Mouse (Mus musculus) CH12.LX (cell line): Measurements from ENCODE around the gene Hoxd1. TPM values are rescaled to one million over a fixed set of nuclear protein-coding genes. Genes with fewer than 3 reads are reported as not detected.

ENCODE experiments used
- DNase-seq: peaks from one replicate; pipeline ENCODE4 v3.0.0-alpha.2; 2013; ENCODE audit errors: extremely low read depth
- H3K27ac ChIP-seq: 2 replicates; pipeline ENCODE4 v1.5.1; 2012; ENCODE audit warnings: low read depth, mild to moderate bottlenecking, control low read depth, moderate library complexity; ENCODE audit not compliant: insufficient read depth
- H3K27me3 ChIP-seq: replicated peaks from 2 replicates; pipeline ENCODE3; 2012; ENCODE audit warnings: inconsistent platforms
- H3K36me3 ChIP-seq, 2 experiments: replicated peaks in 1 of 2; 2 replicates each; pipeline versions ENCODE3 to v1.6.1; 2012; ENCODE audit warnings: inconsistent platforms in 1 of 2, low read length in 1 of 2, mild to moderate bottlenecking in 1 of 2, mixed read lengths in 1 of 2, moderate library complexity in 1 of 2; ENCODE audit not compliant: control insufficient read depth in 1 of 2, insufficient read depth in 1 of 2
- H3K4me1 ChIP-seq, 2 experiments: 2 replicates each; pipeline ENCODE4 v1.6.1; 2012; ENCODE audit warnings: inconsistent platforms in 1 of 2, moderate library complexity in 1 of 2; ENCODE audit not compliant: insufficient read depth in 2 of 2, control insufficient read depth in 1 of 2
- H3K4me2 ChIP-seq: 2 replicates; pipeline ENCODE4 v1.6.1; 2012; ENCODE audit warnings: low read depth, mild to moderate bottlenecking, control low read depth; ENCODE audit not compliant: poor library complexity, insufficient read depth, severe bottlenecking
- H3K4me3 ChIP-seq, 3 experiments: fragments of 150-350 bp in 1 of 3; sonication (generic) in 1 of 3; replicated peaks in 1 of 3; 2 replicates each; pipeline versions ENCODE3 to v1.5.1; 2011 to 2012; ENCODE audit warnings: low read depth in 2 of 3, low read length in 2 of 3, mild to moderate bottlenecking in 2 of 3, moderate library complexity in 2 of 3, control low read depth in 1 of 3, improper control_type of control experiment in 1 of 3, inconsistent platforms in 1 of 3, mixed read lengths in 1 of 3; ENCODE audit not compliant: poor library complexity in 1 of 3
- H3K79me2 ChIP-seq: replicated peaks from 2 replicates; pipeline ENCODE4 v1.6.1; 2012; ENCODE audit warnings: mild to moderate bottlenecking, moderate library complexity; ENCODE audit not compliant: control insufficient read depth, poor library complexity, insufficient read depth, severe bottlenecking; ENCODE audit errors: extremely low read depth
- H3K9ac ChIP-seq: 2 replicates; pipeline ENCODE4 v1.6.1; 2012; ENCODE audit warnings: low read depth, mild to moderate bottlenecking, control low read depth, moderate library complexity; ENCODE audit not compliant: insufficient read depth
- H3K9me3 ChIP-seq: replicated peaks from 2 replicates; pipeline ENCODE3; 2012; ENCODE audit warnings: low read length, inconsistent platforms, mixed read lengths
- BHLHE40 ChIP-seq: IDR thresholded peaks from 2 replicates; pipeline ENCODE4 v1.6.1; 2011; ENCODE audit warnings: mild to moderate bottlenecking, low read depth, low read length, improper control_type of control experiment
- CHD2 ChIP-seq: IDR thresholded peaks from 2 replicates; pipeline ENCODE4 v1.6.1; 2011; ENCODE audit warnings: low read length, improper control_type of control experiment
- E2F4 ChIP-seq: IDR thresholded peaks from 2 replicates; pipeline ENCODE4 v1.6.1; 2011; ENCODE audit warnings: low read depth, low read length, improper control_type of control experiment; ENCODE audit not compliant: insufficient replicate concordance
- GABPA ChIP-seq: IDR thresholded peaks from 2 replicates; pipeline ENCODE4 v1.6.1; 2012; ENCODE audit warnings: low read depth, low read length, improper control_type of control experiment, inconsistent platforms; ENCODE audit not compliant: insufficient replicate concordance
- IRF4 ChIP-seq: IDR thresholded peaks from 2 replicates; pipeline ENCODE4 v1.6.1; 2014; ENCODE audit warnings: low read depth, mild to moderate bottlenecking, inconsistent platforms, low read length, improper control_type of control experiment
- JUN ChIP-seq: IDR thresholded peaks from 2 replicates; pipeline ENCODE4 v1.6.1; 2011; ENCODE audit warnings: low read depth, mild to moderate bottlenecking, low read length, improper control_type of control experiment, moderate library complexity; ENCODE audit not compliant: insufficient read depth
- KAT2A ChIP-seq: IDR thresholded peaks from 2 replicates; pipeline ENCODE4 v1.6.1; 2012; ENCODE audit warnings: low read length, improper control_type of control experiment, inconsistent platforms; ENCODE audit not compliant: insufficient replicate concordance
- MAFK ChIP-seq: IDR thresholded peaks from 2 replicates; pipeline ENCODE4 v1.6.1; 2011; ENCODE audit warnings: low read length, improper control_type of control experiment; ENCODE audit not compliant: insufficient replicate concordance
- MAX ChIP-seq: IDR thresholded peaks from 2 replicates; pipeline ENCODE4 v1.6.1; 2011; ENCODE audit warnings: low read length, improper control_type of control experiment
- MAZ ChIP-seq: IDR thresholded peaks from 2 replicates; pipeline ENCODE4 v1.6.1; 2012; ENCODE audit warnings: low read depth, mild to moderate bottlenecking, inconsistent platforms, low read length, improper control_type of control experiment, moderate library complexity
- MEF2A ChIP-seq: IDR thresholded peaks from 2 replicates; pipeline ENCODE4 v1.6.1; 2014; ENCODE audit warnings: low read depth, mild to moderate bottlenecking, inconsistent platforms, low read length, improper control_type of control experiment, borderline replicate concordance
- MYC ChIP-seq: IDR thresholded peaks from 2 replicates; pipeline ENCODE4 v1.6.1; 2011; ENCODE audit warnings: low read depth, mild to moderate bottlenecking, improper control_type of control experiment, low read length
- POLR2AphosphoS2 ChIP-seq: IDR thresholded peaks from 2 replicates; pipeline ENCODE4 v1.6.1; 2011; ENCODE audit warnings: low read depth, low read length, improper control_type of control experiment
- RAD21 ChIP-seq: IDR thresholded peaks from 2 replicates; pipeline ENCODE4 v1.6.1; 2011; ENCODE audit warnings: low read depth, mild to moderate bottlenecking, low read length, improper control_type of control experiment, moderate library complexity
- RCOR1 ChIP-seq: conservative IDR thresholded peaks from 2 replicates; pipeline ENCODE4 v1.6.1; 2012; ENCODE audit warnings: low read depth, mild to moderate bottlenecking, inconsistent platforms, low read length, improper control_type of control experiment
- SIN3A ChIP-seq: IDR thresholded peaks from 2 replicates; pipeline ENCODE4 v1.6.1; 2012; ENCODE audit warnings: low read length, improper control_type of control experiment, inconsistent platforms
- SMC3 ChIP-seq: IDR thresholded peaks from 2 replicates; pipeline ENCODE4 v1.6.1; 2011; ENCODE audit warnings: low read depth, low read length, improper control_type of control experiment
- TBP ChIP-seq: conservative IDR thresholded peaks from 2 replicates; pipeline ENCODE4 v1.6.1; 2011; ENCODE audit warnings: low read depth, low read length, improper control_type of control experiment
- TCF12 ChIP-seq: IDR thresholded peaks from 2 replicates; pipeline ENCODE4 v1.6.1; 2014; ENCODE audit warnings: low read depth, mild to moderate bottlenecking, inconsistent platforms, low read length, improper control_type of control experiment
- UBTF ChIP-seq: IDR thresholded peaks from 2 replicates; pipeline ENCODE4 v1.6.1; 2012; ENCODE audit warnings: low read depth, mild to moderate bottlenecking, inconsistent platforms, low read length, improper control_type of control experiment, moderate library complexity
- USF1 ChIP-seq: IDR thresholded peaks from 2 replicates; pipeline ENCODE4 v1.6.1; 2014; ENCODE audit warnings: low read depth, mild to moderate bottlenecking, inconsistent platforms, low read length, improper control_type of control experiment
- USF2 ChIP-seq: conservative IDR thresholded peaks from 2 replicates; pipeline ENCODE4 v1.6.1; 2011; ENCODE audit warnings: low read depth, low read length, improper control_type of control experiment
- ZC3H11A ChIP-seq: IDR thresholded peaks from 2 replicates; pipeline ENCODE4 v1.6.1; 2012; ENCODE audit warnings: low read depth, mild to moderate bottlenecking, inconsistent platforms, low read length, improper control_type of control experiment
- ZKSCAN1 ChIP-seq: IDR thresholded peaks from 2 replicates; pipeline ENCODE4 v1.6.1; 2012; ENCODE audit warnings: low read depth, inconsistent platforms, low read length, improper control_type of control experiment, borderline replicate concordance
- ZMIZ1 ChIP-seq: IDR thresholded peaks from 2 replicates; pipeline ENCODE4 v1.6.1; 2012; ENCODE audit warnings: low read depth, mild to moderate bottlenecking, inconsistent platforms, low read length, improper control_type of control experiment
- dilution Hi-C: fragments of 300-500 bp; cut with MboI; formaldehyde crosslinking; loops from 2 replicates; pipeline ENCODE4 v1.14.3; 2020; ENCODE audit warnings: low sequenced_read_pairs; ENCODE audit not compliant: extremely low pct_unique_long_range_greater_than_20kb, extremely low pct_ligation_motif_present
- in situ Hi-C: fragments of 300-500 bp; cut with MboI; formaldehyde crosslinking; loops from 3 replicates; pipeline ENCODE4 v1.14.3; 2019; ENCODE audit warnings: low sequenced_read_pairs, low pct_ligation_motif_present, low pct_unique_long_range_greater_than_20kb, mixed read lengths
- polyA plus RNA-seq: library from polyadenylated mRNA; unstranded; fragments of >175 nt; gene quantifications from 2 replicates; pipeline ENCODE4 v1.2.1, GENCODE M21; 2012; ENCODE audit warnings: low read depth; ENCODE audit not compliant: insufficient read length
- total RNA-seq, 2 experiments: library from RNA; depleted of rRNA; stranded (reverse); fragments of 300-350 nt in 1 of 2; fragments of >200 nt in 1 of 2; gene quantifications; 2 replicates each; pipeline ENCODE4 v1.2.3; 2012 to 2014

The Hoxd1 gene
- total and polyA plus RNA-seq, 3 experiments = not detected

- no peak overlapping the region for H3K4me3 ChIP-seq
These were observed 34.5 kb upstream of the Hoxd1 start for GRCm38 (mm10) chr2:74728303-74728680.

GRCm38 (mm10) chr2:74730331-74730730 is 32.4 kb upstream of the Hoxd1 start:
- dilution Hi-C loops (no loop called here), in situ Hi-C loops (no loop called here)
- peaks cover 4 to 58% of the 10 kb centered on the region in 2 experiments; a peak in 2 of 4 replicates for H3K4me1 ChIP-seq
- H3K27me3 ChIP-seq = no peaks in the 10 kb centered on the region
- H3K27ac ChIP-seq = peak overlapping the region; percentile 84
- peaks cover 29 to 40% of the 10 kb centered on the region in 2 experiments for H3K36me3 ChIP-seq
- peaks cover 46% of the 10 kb centered on the region for H3K79me2 ChIP-seq
- peaks cover 9% of the 10 kb centered on the region for H3K9me3 ChIP-seq
- H3K4me3 ChIP-seq = no peak overlapping the region
- peak overlapping the region; percentile 81 for H3K4me2 ChIP-seq
- no peak for DNase-seq
- TF ChIP-seq ZC3H11A (no peak), MYC (no peak), SMC3 (no peak), IRF4 (0 out of 2 replicates have a peak, but pooled peaks have one; percentile 20), UBTF (no peak), USF2 (no peak), RCOR1 (no peak), JUN (no peak)
- H3K9ac ChIP-seq = 0 out of 2 replicates have a peak overlapping the region, but pooled peaks have one; percentile 20

More at GRCm38 (mm10) chr2:74728303-74728680, 34.5 kb upstream of the Hoxd1 start:
- H3K27me3 ChIP-seq = no peaks in the 10 kb centered on the region
- H3K79me2 ChIP-seq = peaks cover 65% of the 10 kb centered on the region
- H3K9me3 ChIP-seq = peaks cover 6% of the 10 kb centered on the region
- no peak for DNase-seq
- peaks cover 4 to 51% of the 10 kb centered on the region in 2 experiments; a peak in 2 of 4 replicates for H3K4me1 ChIP-seq
- in situ Hi-C loops = loop anchor here (10.0 kb wide), 1 partner anchor 327 kb away; no protein-coding TSS in a partner anchor
- no peak for TF ChIP-seq MAFK
- no peak for TF ChIP-seq CHD2
- TF ChIP-seq TCF12 = no peak
- no peak for TF ChIP-seq MAZ
- no peak for TF ChIP-seq GABPA
- no peak for TF ChIP-seq ZC3H11A
- no peak for TF ChIP-seq ZKSCAN1
- TF ChIP-seq ZMIZ1 = no peak
- TF ChIP-seq SIN3A = no peak
- TF ChIP-seq RAD21 = no peak
- TF ChIP-seq E2F4 = no peak
- TF ChIP-seq IRF4 = no peak
- no peak for TF ChIP-seq POLR2AphosphoS2
- no peak for TF ChIP-seq BHLHE40
- no peak for TF ChIP-seq TBP
- TF ChIP-seq USF1 = no peak
- no peak for TF ChIP-seq MEF2A
- no peak for TF ChIP-seq KAT2A
- TF ChIP-seq MAX = no peak
- TF ChIP-seq USF2 = no peak
- TF ChIP-seq, all 38 proteins: peak for 0
- Histone ChIP-seq H3K36me3 (peaks cover 28 to 32% of the 10 kb centered on the region in 2 experiments), H3K9ac (no peak overlapping the region), H3K4me2 (no peak overlapping the region), H3K27ac (no peak overlapping the region)
- dilution Hi-C loops = no loop called here
